Mouse (Mus musculus) fibroblast of lung, adult 2 months (primary cell): ENCODE results near the gene Celsr3.

ENCODE experiments used
- DNase-seq: peaks from one replicate; pipeline ENCODE4 v3.0.0-alpha.2; 2011; ENCODE audit warnings: low read depth

Gene Celsr3

GRCm38 (mm10) chr9:108854241-108854696 is 28.1 kb downstream of the Celsr3 start:
- DNase-seq = peak; percentile 79

GRCm38 (mm10) chr9:108855335-108855734 is 29.2 kb downstream of the Celsr3 start:
- no peak for DNase-seq

- DNase-seq = no peak
Measured at GRCm38 (mm10) chr9:108858792-108859527, 32.8 kb downstream of the Celsr3 start.
